Mouse (Mus musculus): ENCODE results near the gene Cdk19.
A peak's percentile ranks its signal among the peaks of the same experiment; 100 is the strongest.

The Cdk19 gene

GRCm38 (mm10) chr10:40479621-40480193, 140.3 kb downstream of the Cdk19 start:
- peak in 1 of 2 experiments; percentile 4 for DNase-seq (ENCODE audit: low spot score in 2 of 2)

GRCm38 (mm10) chr10:40481534-40481933, 142.2 kb downstream of the Cdk19 start:
- peak in 1 of 2 experiments; percentile 20 for DNase-seq (ENCODE audit: low spot score in 2 of 2)

GRCm38 (mm10) chr10:40482285-40482684, 142.9 kb downstream of the Cdk19 start:
- DNase-seq (ENCODE audit: low spot score in 2 of 2): peak in 1 of 2 experiments; percentile 10

- no peak for DNase-seq (ENCODE audit: low spot score in 2 of 2)
Observed at GRCm38 (mm10) chr10:40489086-40489796, 149.9 kb downstream of the Cdk19 start.

- DNase-seq (ENCODE audit: low spot score in 2 of 2): no peak
Observed at GRCm38 (mm10) chr10:40491131-40491530, 151.8 kb downstream of the Cdk19 start.

GRCm38 (mm10) chr10:40491748-40492147, 152.4 kb downstream of the Cdk19 start:
- no peak for DNase-seq (ENCODE audit: low spot score in 2 of 2)

GRCm38 (mm10) chr10:40494181-40495162, 155.1 kb downstream of the Cdk19 start:
- no peak for DNase-seq (ENCODE audit: low spot score in 2 of 2)

GRCm38 (mm10) chr10:40497301-40498041, 158.1 kb downstream of the Cdk19 start:
- DNase-seq (ENCODE audit: low spot score in 2 of 2): no peak

GRCm38 (mm10) chr10:40498426-40498825, 159.1 kb downstream of the Cdk19 start:
- DNase-seq (ENCODE audit: low spot score in 2 of 2): no peak

GRCm38 (mm10) chr10:40499314-40500252, 160.2 kb downstream of the Cdk19 start:
- peak in 1 of 2 experiments; percentile 41 for DNase-seq (ENCODE audit: low spot score in 2 of 2)

- no peak for DNase-seq (ENCODE audit: low spot score in 2 of 2)
Observed at GRCm38 (mm10) chr10:40500723-40501245, 161.4 kb downstream of the Cdk19 start.

GRCm38 (mm10) chr10:40502734-40503133, 163.4 kb downstream of the Cdk19 start:
- DNase-seq (ENCODE audit: low spot score in 2 of 2): no peak

- DNase-seq (ENCODE audit: low spot score in 2 of 2): no peak
Observed at GRCm38 (mm10) chr10:40510356-40510755, 171.0 kb downstream of the Cdk19 start.

GRCm38 (mm10) chr10:40511221-40511677, 171.9 kb downstream of the Cdk19 start:
- DNase-seq (ENCODE audit: low spot score in 2 of 2): peak in 1 of 2 experiments; percentile 56

GRCm38 (mm10) chr10:40512185-40512584, 172.8 kb downstream of the Cdk19 start:
- DNase-seq (ENCODE audit: low spot score in 2 of 2): no peak

GRCm38 (mm10) chr10:40512996-40513395, 173.6 kb downstream of the Cdk19 start:
- DNase-seq (ENCODE audit: low spot score in 2 of 2): peak in 1 of 2 experiments; percentile 13

- peak in 1 of 2 experiments; percentile 57 for DNase-seq (ENCODE audit: low spot score in 2 of 2)
Observed at GRCm38 (mm10) chr10:40515225-40515681, 175.9 kb downstream of the Cdk19 start.

- peak in 1 of 2 experiments; percentile 49 for DNase-seq (ENCODE audit: low spot score in 2 of 2)
Observed at GRCm38 (mm10) chr10:40516421-40516820, 177.1 kb downstream of the Cdk19 start.

GRCm38 (mm10) chr10:40519586-40519985, 180.2 kb downstream of the Cdk19 start:
- DNase-seq (ENCODE audit: low spot score in 2 of 2): peak in 1 of 2 experiments; percentile 36

- DNase-seq (ENCODE audit: low spot score in 2 of 2): no peak
Observed at GRCm38 (mm10) chr10:40521579-40521978, 182.2 kb downstream of the Cdk19 start.

All from urinary bladder, postnatal 4 days (tissue).